Comparison of ENCODE assay signal across 8 mouse cellular contexts in the genomic region with DNA sequence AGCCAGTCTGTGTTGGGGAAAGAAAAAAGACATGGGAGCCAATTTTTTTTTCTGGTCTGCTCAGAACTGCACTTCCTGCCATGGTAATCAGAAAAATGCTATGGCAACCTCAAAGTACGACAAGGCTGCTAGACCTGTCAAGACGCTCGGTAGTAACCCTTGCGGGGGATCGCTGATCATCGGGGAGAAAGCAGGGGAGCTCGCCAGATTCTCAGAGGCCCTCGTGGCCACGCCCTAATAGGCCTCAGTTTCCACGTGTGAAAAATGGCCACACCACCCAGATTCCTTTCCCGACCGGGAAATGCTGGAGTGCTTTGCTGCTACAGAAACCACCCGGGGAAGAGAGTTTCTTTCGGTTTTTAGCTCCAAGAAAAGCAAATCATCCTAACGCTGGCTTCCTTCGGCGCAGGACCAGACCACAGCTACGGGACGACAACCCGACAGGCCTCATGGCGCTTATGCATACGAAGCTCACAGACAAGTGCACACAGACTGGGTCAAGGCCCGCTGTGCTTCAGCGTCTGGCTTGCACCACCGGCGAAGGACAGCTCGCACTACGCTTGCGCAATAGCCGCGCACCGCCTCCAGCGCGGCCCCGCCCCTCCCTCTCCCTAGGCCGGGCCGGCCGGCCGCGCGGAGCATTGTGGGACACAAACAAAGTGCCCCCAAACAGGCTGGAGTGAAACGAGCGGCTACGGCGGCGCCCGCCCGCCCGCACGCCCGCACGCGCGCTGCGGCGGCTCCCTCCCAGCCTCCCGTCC. TPM values are rescaled to one million over a fixed set of nuclear protein-coding genes. Genes with fewer than 3 reads are reported as not detected.
DNase-seq lines count a peak whose midpoint lies in the region; ATAC-seq and TF ChIP-seq lines count a peak whose summit lies in the region.

No protein-coding gene starts in this region.

- intact Hi-C loops in left cerebral cortex, adult 2 months (cut with DNase I) = loop anchor here (2.0 kb wide), 2 partner anchors 87 to 251 kb away; partner anchors contain the start of genes Adamts8 and Prdm10

- under 1% methylated on average over 54 of the region's 57 CpGs for WGBS in hindbrain, postnatal 0 days

- peak overlapping the region; percentile 93 for H3K4me3 ChIP-seq in hindbrain, postnatal 0 days (ENCODE audit: low read length)
- peak overlapping the region; percentile 95 for H3K4me3 ChIP-seq in left cerebral cortex, adult 2 months

- H3K27ac ChIP-seq in hindbrain, postnatal 0 days = peak overlapping the region; percentile 95
- peak overlapping the region; percentile 98 for H3K27ac ChIP-seq in left cerebral cortex, adult 2 months

- no peaks in the 10 kb centered on the region for H3K27me3 ChIP-seq in hindbrain, postnatal 0 days (ENCODE audit: insufficient read depth, low read length)

- no peaks in the 10 kb centered on the region for H3K36me3 ChIP-seq in hindbrain, postnatal 0 days (ENCODE audit: insufficient read depth, low read length)

- DNase-seq in T-cell, adult 2 months (ENCODE audit: low spot score) = peak; percentile 90
- DNase-seq in cerebellum, postnatal 36 days = peak; percentile 97 to 98
- peak; percentile 96 for DNase-seq in gastrocnemius, adult 18-20 months (ENCODE audit: low spot score)
- peak; percentile 98 for DNase-seq in hindbrain, postnatal 0 days (ENCODE audit: low spot score)
- DNase-seq in left cerebral cortex, adult 2 months (ENCODE audit: extremely low spot score in 1 of 2, low spot score in 2 of 2) = peak; percentile 95 to 97
- DNase-seq in right cerebral cortex, adult 2 months (ENCODE audit: low spot score in 2 of 2) = peak; percentile 95 to 96
- DNase-seq in urinary bladder, postnatal 14 days (ENCODE audit: low spot score) = peak; percentile 97

- H3K4me2 ChIP-seq in hindbrain, postnatal 0 days (ENCODE audit: low read depth, low read length) = peak overlapping the region; percentile 92

- ATAC-seq in hindbrain, postnatal 0 days = peak; percentile 98
- peak; percentile 90 for ATAC-seq in megakaryocyte, adult 5-6 weeks (ENCODE audit: poor library complexity, severe bottlenecking)

- no peaks in the 10 kb centered on the region for H3K9me3 ChIP-seq in hindbrain, postnatal 0 days (ENCODE audit: low read length)

- TF ChIP-seq CTCF in hindbrain, postnatal 0 days (IDR thresholded peaks at IDR 0.05; ENCODE audit: low read depth) = peak; percentile 2; the same call in 1 of the 2 replicates
- TF ChIP-seq CTCF in left cerebral cortex, adult 2 months (IDR thresholded peaks at IDR 0.05) = no peak

- peak overlapping the region; percentile 96 for H3K9ac ChIP-seq in hindbrain, postnatal 0 days (replicated peaks; ENCODE audit: low read length)

- no peaks in the 10 kb centered on the region; the same call in 1 of the 2 replicates for H3K4me1 ChIP-seq in hindbrain, postnatal 0 days (ENCODE audit: insufficient read depth, low read length)

RNA-seq across cellular contexts. Expression of gene Zbtb44, which starts 0.5 kb away (rescaled TPM):
- 10 to 100 TPM; 65.6 to 66.4 TPM for total RNA-seq in gastrocnemius, adult 18-20 months (2021)
- 13.7 and 18.6 TPM in 2 replicates for total RNA-seq in hindbrain, postnatal 0 days (2014; rRNA removed)
- polyA plus RNA-seq in hindbrain, postnatal 0 days (2015; fragmentation: Nextera tagmentation; extraction: Ambion mirVana) = 3.8 and 4.1 TPM in 2 replicates
- 10 to 100 TPM; 40.4 to 45.2 TPM for total RNA-seq in left cerebral cortex, adult 2 months (2021)
- 38.3 and 45.9 TPM in 2 replicates for total RNA-seq in megakaryocyte, adult 5-6 weeks (2015)
- 25.0 TPM in 2 replicates for total RNA-seq in megakaryocyte, adult 5-6 weeks (2017)

Comparison
In these comparisons a context has a peak if more than half of its experiments do, and no peak if none do; other contexts are left out.
1. Peak in every context shown above with its lines: DNase-seq, ATAC-seq, H3K4me3 ChIP-seq and H3K27ac ChIP-seq.